Mouse (Mus musculus) kidney, embryonic 16.5 days (tissue): ENCODE results near the gene Aak1. TPM values are rescaled to one million over a fixed set of nuclear protein-coding genes. Genes with fewer than 3 reads are reported as not detected.
"Not testable (repeated sequence)": the region's sequence is repeated elsewhere in the genome, so short reads cannot be mapped to it uniquely, and the experiment has no call there.

ENCODE experiments used
- ATAC-seq: fragments of 200-750 bp; cut with Nextera tagmentation; 2 replicates; pipeline ENCODE4 v1.8.0; 2017; ENCODE audit warnings: moderate TSS enrichment; ENCODE audit not compliant: low FRiP score, low TSS enrichment
- H3K27ac ChIP-seq: fragments of 300-500 bp; sonication (generic); 2 replicates; pipeline ENCODE4 v1.5.1; 2014; ENCODE audit warnings: low read length
- H3K27me3 ChIP-seq: fragments of 300-500 bp; sonication (generic); 2 replicates; pipeline ENCODE4 v1.6.1; 2014; ENCODE audit warnings: low read length, control low read depth, mixed read lengths; ENCODE audit not compliant: insufficient read depth
- H3K36me3 ChIP-seq: fragments of 300-500 bp; sonication (generic); 2 replicates; pipeline ENCODE4 v1.6.1; 2014; ENCODE audit warnings: low read length, control low read depth, mixed read lengths; ENCODE audit not compliant: insufficient read depth
- H3K4me1 ChIP-seq: fragments of 300-500 bp; sonication (generic); 2 replicates; pipeline ENCODE4 v1.6.1; 2014; ENCODE audit warnings: low read length, control low read depth, mixed read lengths; ENCODE audit not compliant: insufficient read depth
- H3K4me2 ChIP-seq: fragments of 300-500 bp; sonication (generic); replicated peaks from 2 replicates; pipeline ENCODE4 v1.6.1; 2014; ENCODE audit warnings: low read depth, low read length
- H3K4me3 ChIP-seq: fragments of 300-500 bp; sonication (generic); 2 replicates; pipeline ENCODE4 v1.5.1; 2014; ENCODE audit warnings: mild to moderate bottlenecking, low read length
- H3K9ac ChIP-seq: fragments of 300-500 bp; sonication (generic); replicated peaks from 2 replicates; pipeline ENCODE4 v1.6.1; 2014; ENCODE audit warnings: low read length
- H3K9me3 ChIP-seq: fragments of 300-500 bp; sonication (generic); 2 replicates; pipeline ENCODE4 v1.6.1; 2016; ENCODE audit warnings: low read length, control low read depth
- WGBS: fragments of 180-500 bp; shearing (Covaris S2); extraction: QIAGEN DNeasy Blood & Tissue Kit; methylation state at CpG from one replicate; pipeline ENCODE4 v1.1.7; 2014; 5-methylcytosine and 5-hydroxymethylcytosine counted together
- polyA plus RNA-seq: library from polyadenylated mRNA; unstranded; fragments of >200 nt; fragmentation: Nextera tagmentation; extraction: Ambion mirVana; gene quantifications from 2 replicates; pipeline ENCODE4 v1.2.1, GENCODE M21; 2015

Gene Aak1
- polyA plus RNA-seq, 1 experiment from 2014 or later = 9.0 TPM

GRCm38 (mm10) chr6:86853928-86854327 is 4.6 kb downstream of the Aak1 start:
- Histone ChIP-seq H3K9me3 (no peaks in the 10 kb centered on the region), H3K4me3 (no peak overlapping the region), H3K27ac (no peak overlapping the region), H3K27me3 (no peaks in the 10 kb centered on the region), H3K36me3 (0 out of 2 replicates have a peak, but pooled peaks cover 5% of the 10 kb centered on the region), H3K4me2 (no peak overlapping the region), H3K9ac (no peak overlapping the region), H3K4me1 (peaks cover 23% of the 10 kb centered on the region)
- WGBS = 87% methylated on average over 3 of the region's 3 CpGs
- ATAC-seq = no peak

GRCm38 (mm10) chr6:86854941-86855340 is 5.6 kb downstream of the Aak1 start:
- ATAC-seq = no peak
- Histone ChIP-seq H3K4me3 (no peak overlapping the region), H3K4me2 (no peak overlapping the region), H3K27me3 (no peaks in the 10 kb centered on the region), H3K9me3 (no peaks in the 10 kb centered on the region), H3K36me3 (peaks cover 7% of the 10 kb centered on the region; the same call in 1 of the 2 replicates), H3K9ac (no peak overlapping the region), H3K27ac (no peak overlapping the region), H3K4me1 (peaks cover 23% of the 10 kb centered on the region)
- 81% methylated on average over 4 of the region's 4 CpGs for WGBS

GRCm38 (mm10) chr6:86858606-86859005 is 9.3 kb downstream of the Aak1 start:
- H3K27me3 ChIP-seq = no peaks in the 10 kb centered on the region
- 90% methylated on average over 3 of the region's 3 CpGs for WGBS
- peaks cover 15% of the 10 kb centered on the region for H3K36me3 ChIP-seq
- no peaks in the 10 kb centered on the region for H3K9me3 ChIP-seq
- H3K4me3 ChIP-seq = no peak overlapping the region
- H3K9ac ChIP-seq = no peak overlapping the region
- no peak overlapping the region for H3K27ac ChIP-seq
- H3K4me1 ChIP-seq = no peaks in the 10 kb centered on the region
- H3K4me2 ChIP-seq = no peak overlapping the region
- ATAC-seq = no peak

GRCm38 (mm10) chr6:86860732-86861463 is 11.6 kb downstream of the Aak1 start:
- no peak overlapping the region for H3K27ac ChIP-seq
- no peaks in the 10 kb centered on the region for H3K4me1 ChIP-seq
- H3K27me3 ChIP-seq = no peaks in the 10 kb centered on the region
- H3K4me3 ChIP-seq = no peak overlapping the region
- no peak for ATAC-seq
- no peak overlapping the region for H3K4me2 ChIP-seq
- H3K9me3 ChIP-seq = no peaks in the 10 kb centered on the region
- WGBS = 80% methylated on average over 9 of the region's 9 CpGs
- H3K36me3 ChIP-seq = peaks cover 15% of the 10 kb centered on the region
- H3K9ac ChIP-seq = no peak overlapping the region

- no peak for ATAC-seq
These were observed 15.0 kb downstream of the Aak1 start for GRCm38 (mm10) chr6:86864358-86864757.

GRCm38 (mm10) chr6:86870335-86870734 is 21.0 kb downstream of the Aak1 start:
- Histone ChIP-seq H3K4me1 (peaks cover 9% of the 10 kb centered on the region; the same call in 1 of the 2 replicates), H3K36me3 (no peaks in the 10 kb centered on the region; the same call in 1 of the 2 replicates), H3K27ac (no peak overlapping the region), H3K27me3 (no peaks in the 10 kb centered on the region), H3K4me2 (no peak overlapping the region), H3K9ac (no peak overlapping the region), H3K4me3 (no peak overlapping the region), H3K9me3 (no peaks in the 10 kb centered on the region)
- ATAC-seq = no peak
- 81% methylated on average over 9 of the region's 9 CpGs for WGBS

More at GRCm38 (mm10) chr6:86864358-86864757, 15.0 kb downstream of the Aak1 start:
- Histone ChIP-seq H3K36me3 (peaks cover 8% of the 10 kb centered on the region), H3K4me2 (no peak overlapping the region), H3K9ac (no peak overlapping the region), H3K9me3 (no peaks in the 10 kb centered on the region), H3K27ac (no peak overlapping the region), H3K4me3 (no peak overlapping the region), H3K27me3 (no peaks in the 10 kb centered on the region), H3K4me1 (0 out of 2 replicates have a peak, but pooled peaks cover 3% of the 10 kb centered on the region)
- WGBS = 91% methylated on average over 3 of the region's 3 CpGs

GRCm38 (mm10) chr6:86871783-86872182 is 22.5 kb downstream of the Aak1 start:
- ATAC-seq = no peak
- Histone ChIP-seq H3K4me3 (no peak overlapping the region), H3K4me1 (peaks cover 9% of the 10 kb centered on the region; the same call in 1 of the 2 replicates), H3K27me3 (no peaks in the 10 kb centered on the region), H3K27ac (no peak overlapping the region), H3K9me3 (no peaks in the 10 kb centered on the region), H3K9ac (no peak overlapping the region), H3K4me2 (no peak overlapping the region), H3K36me3 (no peaks in the 10 kb centered on the region; the same call in 1 of the 2 replicates)
- 89% methylated on average over 10 of the region's 10 CpGs for whole genome bisulfite sequencing

GRCm38 (mm10) chr6:86874711-86875375 is 25.5 kb downstream of the Aak1 start:
- ATAC-seq = no peak
- no peak overlapping the region for H3K9ac ChIP-seq
- no peaks in the 10 kb centered on the region for H3K9me3 ChIP-seq
- H3K27me3 ChIP-seq = no peaks in the 10 kb centered on the region
- H3K4me3 ChIP-seq = no peak overlapping the region
- H3K4me1 ChIP-seq = peaks cover 6% of the 10 kb centered on the region; the same call in 1 of the 2 replicates
- H3K36me3 ChIP-seq = no peaks in the 10 kb centered on the region; the same call in 1 of the 2 replicates
- no peak overlapping the region for H3K27ac ChIP-seq
- 85% methylated on average over 6 of the region's 6 CpGs for WGBS
- H3K4me2 ChIP-seq = no peak overlapping the region

GRCm38 (mm10) chr6:86876451-86876850 is 27.1 kb downstream of the Aak1 start:
- no peak overlapping the region for H3K27ac ChIP-seq
- peaks cover 6% of the 10 kb centered on the region; the same call in 1 of the 2 replicates for H3K4me1 ChIP-seq
- no peaks in the 10 kb centered on the region for H3K27me3 ChIP-seq
- H3K4me2 ChIP-seq = no peak overlapping the region
- H3K9me3 ChIP-seq = no peaks in the 10 kb centered on the region
- no peak for ATAC-seq
- WGBS = 38% methylated on average over 1 of the region's 1 CpGs
- H3K36me3 ChIP-seq = no peaks in the 10 kb centered on the region
- H3K4me3 ChIP-seq = no peak overlapping the region
- H3K9ac ChIP-seq = no peak overlapping the region

- not testable (repeated sequence) for H3K27ac ChIP-seq, H3K36me3 ChIP-seq, H3K9me3 ChIP-seq, H3K27me3 ChIP-seq, H3K4me3 ChIP-seq, H3K4me1 ChIP-seq, H3K9ac ChIP-seq, H3K4me2 ChIP-seq, ATAC-seq
- 82% methylated on average over 3 of the region's 3 CpGs for WGBS
These were observed 29.3 kb downstream of the Aak1 start for GRCm38 (mm10) chr6:86878656-86879055.
